Mouse (Mus musculus) heart, postnatal 0 days (tissue): ENCODE results near the gene Xrcc2. TPM values are rescaled to one million over a fixed set of nuclear protein-coding genes. Genes with fewer than 3 reads are reported as not detected.
"Not testable (repeated sequence)": the region's sequence is repeated elsewhere in the genome, so short reads cannot be mapped to it uniquely, and the experiment has no call there.

ENCODE experiments used
- ATAC-seq: fragments of 200-750 bp; cut with Nextera tagmentation; 2 replicates; pipeline ENCODE4 v1.8.0; 2017; ENCODE audit warnings: low read depth, moderate number of reproducible peaks, moderate library complexity; ENCODE audit not compliant: insufficient read depth
- DNase-seq: peaks from one replicate; pipeline ENCODE4 v3.0.0-alpha.2; 2016; ENCODE audit warnings: low spot score
- H3K27ac ChIP-seq: fragments of 300-500 bp; sonication (generic); 2 replicates; pipeline ENCODE4 v1.5.1; 2014; ENCODE audit warnings: low read depth, mild to moderate bottlenecking
- H3K27me3 ChIP-seq: fragments of 300-500 bp; sonication (generic); 2 replicates; pipeline ENCODE4 v1.6.1; 2014; ENCODE audit warnings: low read length, mixed read lengths; ENCODE audit not compliant: control insufficient read depth, insufficient read depth
- H3K36me3 ChIP-seq: fragments of 300-500 bp; sonication (generic); replicated peaks from 2 replicates; pipeline ENCODE4 v1.6.1; 2014; ENCODE audit warnings: low read length, mixed read lengths; ENCODE audit not compliant: control insufficient read depth, insufficient read depth
- H3K4me1 ChIP-seq: fragments of 300-500 bp; sonication (generic); 2 replicates; pipeline ENCODE4 v1.6.1; 2014; ENCODE audit warnings: antibody characterized with exemption; ENCODE audit not compliant: control insufficient read depth, insufficient read depth
- H3K4me2 ChIP-seq: fragments of 300-500 bp; sonication (generic); 2 replicates; pipeline ENCODE4 v1.6.1; 2014; ENCODE audit warnings: low read depth, mild to moderate bottlenecking, low read length, moderate library complexity
- H3K4me3 ChIP-seq: fragments of 300-500 bp; sonication (generic); 2 replicates; pipeline ENCODE4 v1.5.1; 2014; ENCODE audit warnings: low read depth, low read length
- H3K9ac ChIP-seq: fragments of 300-500 bp; sonication (generic); replicated peaks from 2 replicates; pipeline ENCODE4 v1.6.1; 2014; ENCODE audit warnings: low read depth, low read length, mixed read lengths
- H3K9me3 ChIP-seq: fragments of 300-500 bp; sonication (generic); replicated peaks from 2 replicates; pipeline ENCODE4 v1.6.1; 2016; ENCODE audit warnings: low read length; ENCODE audit not compliant: control insufficient read depth
- CTCF ChIP-seq: IDR thresholded peaks from 2 replicates; pipeline ENCODE4 v1.5.1; 2016; ENCODE audit warnings: antibody characterized with exemption, control low read depth, low read depth
- EP300 ChIP-seq: IDR thresholded peaks from 2 replicates; pipeline ENCODE4 v1.6.1; 2016; ENCODE audit warnings: antibody characterized with exemption, low read depth
- WGBS: fragments of 180-500 bp; shearing (Covaris S2); extraction: QIAGEN DNeasy Blood & Tissue Kit; methylation state at CpG from one replicate; pipeline ENCODE4 v1.1.7; 2014; 5-methylcytosine and 5-hydroxymethylcytosine counted together
- polyA plus RNA-seq: library from polyadenylated mRNA; unstranded; fragments of >200 nt; fragmentation: Nextera tagmentation; extraction: Ambion mirVana; gene quantifications from 2 replicates; pipeline ENCODE4 v1.2.1, GENCODE M21; 2015
- total RNA-seq: library from RNA; depleted of rRNA; stranded (reverse); fragments of >200 nt; gene quantifications from 2 replicates; pipeline ENCODE4 v1.2.3, GENCODE M21; 2014; ENCODE audit warnings: low replicate concordance

Xrcc2 gene
- total and polyA plus RNA-seq, 2 experiments from 2014 or later: 3.3 to 7.3 TPM

DNA sequence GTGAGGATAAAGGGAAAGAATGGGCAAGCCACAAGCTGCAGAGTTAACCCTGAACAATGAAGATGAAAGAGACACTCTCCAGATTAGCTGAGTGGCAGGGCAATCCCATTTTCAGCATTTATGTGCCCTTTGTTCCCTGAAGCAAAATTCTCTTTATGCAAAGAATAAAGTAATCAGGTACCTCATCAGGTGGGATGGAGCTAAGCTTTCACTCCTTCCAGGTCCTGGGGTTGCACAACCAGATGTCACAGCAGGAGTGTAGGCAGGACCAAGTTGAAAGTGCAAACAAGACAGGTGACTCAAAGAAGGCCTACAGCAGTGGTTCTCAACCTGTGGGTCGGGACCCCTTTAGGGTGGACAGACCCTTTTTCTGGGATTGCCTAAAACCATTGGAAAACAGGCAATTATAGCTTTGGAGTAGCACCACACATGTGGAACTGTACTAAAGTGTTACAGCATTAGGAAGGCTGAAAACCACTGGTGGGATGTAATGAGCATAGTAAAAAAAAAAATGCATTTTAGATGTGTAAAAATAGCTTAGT, 18.6 kb upstream of the Xrcc2 start:
- H3K4me3 ChIP-seq: no peak overlapping the region
- H3K9me3 ChIP-seq: no peaks in the 10 kb centered on the region
- ATAC-seq: no peak
- no peak overlapping the region for H3K4me2 ChIP-seq
- DNase-seq: no peak
- no peak overlapping the region for H3K9ac ChIP-seq
- no peaks in the 10 kb centered on the region for H3K27me3 ChIP-seq
- 27% methylated on average over 1 of the region's 1 CpGs for WGBS
- H3K27ac ChIP-seq: no peak overlapping the region
- no peaks in the 10 kb centered on the region for H3K36me3 ChIP-seq
- TF ChIP-seq EP300: no peak
- TF ChIP-seq CTCF: no peak
- no peaks in the 10 kb centered on the region for H3K4me1 ChIP-seq

GRCm38 (mm10) chr5:25723016-25723415, 17.4 kb upstream of the Xrcc2 start:
- Histone ChIP-seq H3K4me2 (no peak overlapping the region), H3K9ac (no peak overlapping the region), H3K36me3 (no peaks in the 10 kb centered on the region), H3K9me3 (no peaks in the 10 kb centered on the region), H3K4me3 (no peak overlapping the region), H3K4me1 (no peaks in the 10 kb centered on the region), H3K27me3 (no peaks in the 10 kb centered on the region), H3K27ac (no peak overlapping the region)
- ATAC-seq: no peak
- DNase-seq: no peak
- WGBS: 71% methylated on average over 2 of the region's 2 CpGs
- TF ChIP-seq EP300 (no peak), CTCF (no peak)

DNA sequence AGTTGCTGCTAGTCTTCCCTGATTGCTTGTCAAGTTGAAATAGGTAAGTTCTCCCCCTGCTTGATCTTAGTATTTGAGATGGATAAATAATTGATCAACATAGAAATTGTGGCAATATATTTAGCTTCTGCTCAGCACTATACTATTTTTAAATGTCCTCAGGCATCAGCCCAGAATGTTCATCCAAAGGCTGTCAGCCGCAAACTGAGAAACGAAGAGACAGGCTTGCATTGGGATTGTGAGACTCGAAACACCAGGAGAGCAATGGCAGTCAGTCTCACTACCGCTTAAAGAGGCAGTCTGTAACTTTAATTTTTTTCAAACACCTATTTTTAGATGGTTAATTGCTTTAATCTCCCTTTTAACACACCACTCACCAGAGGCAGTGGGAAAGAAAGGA, 13.8 kb upstream of the Xrcc2 start:
- Histone ChIP-seq H3K4me2 (no peak overlapping the region), H3K4me3 (no peak overlapping the region), H3K36me3 (no peaks in the 10 kb centered on the region), H3K27me3 (no peaks in the 10 kb centered on the region), H3K9ac (no peak overlapping the region), H3K27ac (no peak overlapping the region), H3K4me1 (no peaks in the 10 kb centered on the region), H3K9me3 (no peaks in the 10 kb centered on the region)
- 46% methylated on average over 4 of the region's 4 CpGs for WGBS
- no peak for ATAC-seq
- DNase-seq: no peak
- TF ChIP-seq CTCF (no peak), EP300 (no peak)

- 83% methylated on average over 4 of the region's 4 CpGs for WGBS
- not testable (repeated sequence) for H3K27me3 ChIP-seq, DNase-seq, H3K4me1 ChIP-seq, H3K9me3 ChIP-seq, H3K9ac ChIP-seq, H3K4me2 ChIP-seq, H3K36me3 ChIP-seq, ATAC-seq, H3K27ac ChIP-seq, H3K4me3 ChIP-seq
Measured at GRCm38 (mm10) chr5:25713001-25713706, 7.5 kb upstream of the Xrcc2 start.

- H3K27ac ChIP-seq: peak overlapping the region; percentile 77
- H3K27me3 ChIP-seq: no peaks in the 10 kb centered on the region
- peak overlapping the region; percentile 93 for H3K4me3 ChIP-seq
- 19% methylated on average over 19 of the region's 19 CpGs for WGBS
- DNase-seq: no peak
- peak overlapping the region; percentile 72 for H3K4me2 ChIP-seq
- TF ChIP-seq CTCF (no peak), EP300 (no peak)
- no peak for ATAC-seq
- H3K9me3 ChIP-seq: no peaks in the 10 kb centered on the region
- peak overlapping the region; percentile 77 for H3K9ac ChIP-seq
- H3K4me1 ChIP-seq: peaks cover 11% of the 10 kb centered on the region
- peaks cover 5% of the 10 kb centered on the region; the same call in 1 of the 2 replicates for H3K36me3 ChIP-seq
Measured at GRCm38 (mm10) chr5:25704702-25705566, 691 bp downstream of the Xrcc2 start.
